Mouse (Mus musculus) layer of hippocampus, adult 9-11 months (tissue): ENCODE data around the gene Txnrd3.

Experiments
- DNase-seq: peaks from one replicate; pipeline ENCODE4 v3.0.0; 2022

Txnrd3 gene

DNA sequence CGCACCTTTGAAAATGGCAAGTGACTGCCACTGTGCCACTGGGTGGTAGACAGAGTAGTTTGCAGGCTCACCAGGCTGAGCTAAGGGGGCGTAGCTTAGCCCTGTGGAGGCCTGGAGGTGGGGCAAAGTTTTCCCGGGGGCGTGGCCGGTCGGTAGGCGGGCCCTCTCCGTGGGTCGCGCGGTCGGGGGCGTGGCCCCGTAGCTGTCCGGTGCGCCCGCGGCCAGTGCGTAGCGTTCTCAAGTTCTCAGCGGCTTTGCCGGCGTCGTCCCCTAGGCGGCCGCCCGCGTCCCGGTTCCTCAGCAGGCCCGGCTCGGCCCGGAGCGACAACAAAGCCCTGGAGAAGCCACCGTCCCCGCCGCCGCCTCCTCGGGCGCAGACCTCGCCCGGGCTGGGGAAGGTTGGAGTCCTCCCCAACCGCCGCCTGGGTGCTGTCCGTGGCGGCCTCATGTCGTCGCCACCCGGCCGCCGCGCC, at the start of gene Txnrd3:
Txnrd3 (plus strand) TSS at position 191 of the 473 bp plus-strand sequence.
- peak; percentile 85 for DNase-seq

DNA sequence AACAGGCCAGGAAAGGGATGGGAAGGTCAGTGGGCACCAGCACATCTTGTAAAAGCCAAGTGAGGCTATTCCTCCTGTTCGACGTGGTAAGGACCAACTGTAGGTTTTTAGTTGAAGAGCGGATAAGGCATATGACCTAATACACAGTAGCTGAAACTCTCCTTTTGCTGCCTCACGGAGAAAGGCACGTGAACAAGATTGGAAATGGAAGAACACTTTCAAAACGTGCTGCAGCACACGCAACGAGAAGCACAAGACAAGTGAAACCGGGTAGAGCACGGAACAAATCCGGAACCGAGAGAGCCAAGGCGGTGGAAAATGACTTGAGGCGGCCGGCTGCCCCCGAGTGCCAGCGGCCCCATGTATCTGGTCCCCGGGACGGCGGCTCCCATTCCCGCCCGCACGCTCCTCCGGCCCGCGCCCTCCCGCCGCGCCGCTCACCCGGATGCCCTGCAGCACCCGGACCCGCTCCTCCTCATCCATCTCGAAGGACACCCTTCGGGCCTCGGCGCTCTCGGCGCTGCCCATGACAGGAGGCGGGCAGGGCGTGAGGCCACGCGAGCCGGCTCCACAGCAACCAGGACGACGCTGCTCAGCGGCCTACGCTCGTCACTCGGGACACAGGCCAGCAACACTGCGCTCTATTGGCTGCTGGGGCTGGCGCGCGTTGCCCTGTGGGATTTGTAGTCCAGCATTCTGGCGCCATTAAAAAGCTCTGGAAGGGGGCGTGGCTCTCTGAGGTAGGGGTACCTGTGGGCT, 48.6 kb upstream of the Txnrd3 start, which contains the start of gene Chchd6:
Chchd6 (minus strand) TSS at position 635 of the 759 bp plus-strand sequence.
- DNase-seq, result peak; percentile 95

GRCm38 (mm10) chr6:89595777-89596146, 48.0 kb upstream of the Txnrd3 start:
- DNase-seq, result no peak

GRCm38 (mm10) chr6:89596510-89596909, 47.3 kb upstream of the Txnrd3 start:
- no peak for DNase-seq

DNA sequence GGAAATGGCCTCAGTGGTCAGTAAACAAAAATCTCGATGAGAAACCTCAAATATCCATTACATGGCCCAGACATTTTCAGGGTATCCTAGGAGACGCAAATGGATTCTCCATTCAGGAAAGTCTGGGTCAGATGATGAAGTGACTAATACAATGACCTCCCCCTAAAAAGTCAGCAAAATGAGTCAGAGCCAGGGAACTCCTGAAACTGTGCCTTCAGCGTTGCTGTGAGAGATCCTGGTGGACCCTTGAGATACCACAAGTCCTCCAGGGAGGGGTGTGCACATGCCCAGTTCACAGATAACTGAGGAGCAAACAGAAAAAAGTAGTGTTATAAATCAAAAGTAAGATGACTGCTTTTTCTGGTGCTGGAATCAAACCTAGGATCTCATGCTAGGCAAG, 37.7 kb upstream of the Txnrd3 start:
- no peak for DNase-seq

DNA sequence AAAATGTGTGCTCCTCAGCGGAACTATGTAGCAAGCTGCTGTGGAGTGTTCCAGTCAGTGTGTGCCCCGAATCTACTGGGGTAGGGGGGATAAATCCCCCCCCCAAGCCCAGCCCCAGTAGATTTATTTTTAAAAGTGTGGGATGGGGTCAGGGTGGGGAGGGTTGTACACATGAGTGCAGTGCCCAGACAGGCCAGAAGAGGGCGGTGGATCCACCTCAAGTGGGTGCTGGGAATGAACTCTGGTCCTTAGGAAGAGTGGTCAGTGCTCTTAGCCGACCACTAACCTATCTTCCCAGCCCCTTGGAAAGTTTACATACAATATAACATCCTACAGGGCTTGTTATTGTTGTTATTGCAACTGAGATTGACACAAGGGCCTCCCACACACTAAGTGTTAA, 35.8 kb upstream of the Txnrd3 start:
- no peak for DNase-seq

DNA sequence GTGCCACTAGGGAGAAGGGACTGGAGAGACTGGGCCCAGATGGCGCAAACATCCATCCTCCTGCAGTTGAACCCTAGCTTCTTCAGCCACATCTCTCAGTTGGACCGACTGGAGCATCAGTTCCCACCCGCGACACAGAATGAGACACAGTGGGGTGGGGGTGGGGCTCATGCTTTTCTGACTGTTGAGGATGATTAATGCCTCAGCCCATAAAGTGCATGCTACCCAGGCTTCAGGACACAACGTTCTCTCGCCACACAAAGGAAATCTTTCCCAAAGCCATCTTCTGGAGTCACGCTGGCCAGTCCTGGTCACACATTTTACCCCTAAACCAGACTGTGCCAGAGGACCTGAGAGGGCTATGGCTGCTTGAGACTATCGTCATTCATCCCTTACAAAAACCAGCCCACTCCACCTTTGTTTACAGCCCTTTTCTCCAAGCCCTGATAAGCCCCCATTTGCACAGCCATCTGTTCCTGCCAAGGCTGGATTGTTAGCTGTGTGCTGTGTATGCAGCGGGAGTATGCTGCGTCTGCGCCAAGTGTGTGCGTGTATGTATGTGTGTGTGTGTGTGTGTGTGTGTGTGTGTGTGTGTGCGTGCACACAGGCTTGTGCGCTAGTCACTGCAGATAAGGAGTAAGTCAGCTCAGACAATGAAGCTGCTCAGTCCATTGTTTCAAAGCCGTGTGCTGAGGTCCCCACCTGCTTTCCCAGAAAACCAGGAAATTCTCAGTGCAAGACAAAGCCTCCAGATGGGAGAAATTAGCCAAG, 30.3 kb upstream of the Txnrd3 start:
- peak; percentile 69 for DNase-seq

DNA sequence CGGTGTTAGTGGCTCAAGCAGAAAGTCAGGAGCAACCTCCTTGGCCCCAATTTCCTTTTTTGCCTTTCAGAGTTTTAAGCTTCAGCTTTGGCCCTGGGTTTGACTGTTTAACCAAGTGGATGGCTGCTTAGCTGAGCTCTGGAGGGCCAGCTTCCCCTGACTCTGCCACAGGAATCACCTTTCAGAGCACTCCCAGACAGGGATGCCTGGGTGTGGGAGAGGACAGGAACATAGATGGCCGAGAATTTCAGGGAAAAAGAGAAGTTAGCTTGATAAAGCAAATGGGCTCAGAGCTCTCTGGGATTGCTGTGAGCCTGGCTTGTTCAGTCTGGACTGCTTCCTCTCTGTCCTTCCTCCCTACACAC, 29.7 kb upstream of the Txnrd3 start:
- DNase-seq, result no peak

DNA sequence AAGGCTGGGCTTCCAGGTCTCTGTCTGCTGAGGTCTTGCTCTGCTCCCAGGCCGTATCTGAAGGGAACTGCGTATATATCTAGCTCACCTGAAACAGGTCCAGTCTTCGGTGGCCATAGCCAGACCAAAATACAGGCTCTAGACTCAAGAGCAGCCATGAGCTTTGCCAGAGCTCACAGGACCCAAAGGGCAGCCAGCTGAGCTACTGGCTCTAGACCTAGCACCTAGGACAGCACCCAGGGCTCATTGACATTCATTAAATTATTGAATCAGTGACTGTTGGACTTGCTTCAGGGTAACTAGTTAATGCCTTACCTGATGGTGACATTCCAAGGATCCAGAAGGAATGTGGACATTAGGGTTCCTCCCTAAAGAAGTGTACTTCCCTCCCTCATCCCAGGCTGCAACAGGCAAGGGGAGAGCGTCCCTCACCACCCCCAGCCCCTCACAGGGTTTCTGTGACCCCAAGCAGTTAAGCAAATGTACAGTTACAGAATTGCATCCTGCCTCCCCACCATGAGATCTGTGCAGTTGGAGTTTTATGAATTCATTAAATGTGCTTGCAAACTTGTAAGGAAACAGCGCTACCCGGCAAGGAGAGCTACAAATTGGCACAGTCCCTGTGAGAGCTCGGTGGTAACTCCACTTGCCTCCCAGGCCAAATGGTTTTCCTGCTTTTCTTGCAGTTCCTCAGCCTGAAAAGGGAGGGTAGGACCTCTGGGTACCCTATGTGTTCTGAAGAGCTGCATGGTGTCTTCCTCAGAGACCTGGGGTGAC, 29.0 kb upstream of the Txnrd3 start:
- no peak for DNase-seq

GRCm38 (mm10) chr6:89615373-89615755, 28.4 kb upstream of the Txnrd3 start:
- DNase-seq, result no peak

- DNase-seq, result no peak
Observed at GRCm38 (mm10) chr6:89622647-89623046, 21.1 kb upstream of the Txnrd3 start.

DNA sequence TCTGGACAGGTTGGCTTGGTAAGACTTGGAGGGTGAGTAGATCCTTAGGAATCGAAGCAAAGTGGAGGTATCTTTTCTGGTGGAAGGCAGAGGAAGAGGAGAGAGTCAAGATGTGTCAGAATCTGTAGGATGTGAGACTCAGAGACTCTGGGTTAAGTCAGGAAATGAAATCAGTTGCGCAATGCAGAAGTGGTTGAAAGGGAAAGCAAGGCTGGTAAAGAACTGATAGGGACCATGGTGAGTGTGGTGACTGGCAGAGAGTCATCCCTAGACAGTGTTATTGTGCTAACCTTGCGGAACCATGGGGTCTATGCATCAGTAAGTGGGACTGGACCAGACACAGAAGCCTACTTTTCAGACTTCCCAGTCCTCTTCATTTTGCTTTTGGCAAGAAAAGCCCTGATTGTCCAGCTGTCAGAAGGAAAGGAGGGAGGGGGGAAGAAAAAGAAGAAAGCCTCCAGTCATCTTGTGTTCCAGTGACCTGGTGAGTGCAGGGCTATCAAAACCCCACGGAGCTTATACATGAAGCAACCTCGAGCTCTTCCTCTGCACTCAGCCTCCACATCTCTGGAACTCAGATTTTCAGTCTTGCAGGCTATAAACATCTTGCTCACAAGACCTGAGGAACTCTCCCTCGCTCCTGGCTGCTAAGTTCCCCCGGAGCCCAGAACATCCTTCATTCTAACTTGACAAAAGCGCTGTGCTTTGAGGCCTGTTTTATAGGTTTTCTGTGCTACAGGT, 15.6 kb upstream of the Txnrd3 start:
- no peak for DNase-seq

DNA sequence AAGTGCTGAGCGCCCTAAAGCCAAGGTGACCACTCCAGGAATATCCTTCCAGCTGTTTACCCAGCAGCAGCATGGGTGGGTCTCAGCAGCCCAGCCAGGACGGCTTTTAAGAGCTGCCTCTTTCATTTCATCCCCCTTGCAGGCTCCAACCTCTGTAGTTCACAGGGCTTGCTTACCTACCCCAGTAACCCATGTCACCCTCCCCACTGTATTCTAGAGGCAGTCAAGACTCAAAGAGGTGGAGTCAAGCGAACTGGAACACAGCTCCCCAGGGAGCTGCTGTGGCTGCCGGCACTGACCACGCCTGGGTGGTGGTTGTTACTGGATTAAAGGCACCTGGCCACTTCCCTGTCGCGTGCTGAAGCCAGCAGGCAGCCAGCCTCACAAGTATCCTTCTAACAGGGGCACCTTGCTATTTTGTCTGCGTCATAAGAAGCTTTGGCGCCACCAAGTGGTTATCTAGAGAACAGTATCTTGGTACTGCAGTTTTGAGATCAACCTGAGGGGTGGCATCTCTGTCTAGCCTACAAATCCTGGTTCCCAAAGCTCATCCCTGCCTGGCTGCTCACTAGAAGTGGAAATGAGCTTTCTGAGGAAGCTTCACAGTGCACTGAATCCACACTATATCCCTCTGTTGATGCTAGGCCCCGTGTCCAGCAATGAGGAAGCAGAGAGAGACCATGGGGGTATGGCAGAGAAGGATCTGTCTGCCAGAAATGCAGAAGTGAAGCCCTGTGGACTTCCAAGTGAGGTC, 11.8 kb upstream of the Txnrd3 start:
- DNase-seq, result peak; percentile 86

- DNase-seq, result no peak
Observed at GRCm38 (mm10) chr6:89633115-89633514, 10.7 kb upstream of the Txnrd3 start.

DNA sequence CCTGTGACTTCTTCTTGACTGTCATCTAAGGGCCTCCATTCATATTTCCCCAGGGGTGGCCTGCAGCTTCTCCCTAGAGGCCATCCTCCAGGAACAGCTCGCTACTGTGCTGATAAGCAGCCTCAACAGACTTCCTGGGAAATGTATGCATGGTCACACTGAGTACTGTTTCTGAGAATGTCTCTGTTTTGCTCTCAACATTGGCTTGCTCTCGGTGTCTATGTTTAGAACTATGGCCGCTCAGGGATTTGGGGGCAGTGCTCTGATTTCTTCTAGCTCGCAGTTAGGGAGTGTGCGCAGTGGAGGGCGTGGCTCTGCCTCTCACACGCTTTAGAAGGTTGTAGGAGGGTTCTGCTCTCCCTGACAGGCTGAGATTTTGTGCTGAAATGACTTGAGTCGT, 9.4 kb upstream of the Txnrd3 start:
- DNase-seq, result no peak

DNA sequence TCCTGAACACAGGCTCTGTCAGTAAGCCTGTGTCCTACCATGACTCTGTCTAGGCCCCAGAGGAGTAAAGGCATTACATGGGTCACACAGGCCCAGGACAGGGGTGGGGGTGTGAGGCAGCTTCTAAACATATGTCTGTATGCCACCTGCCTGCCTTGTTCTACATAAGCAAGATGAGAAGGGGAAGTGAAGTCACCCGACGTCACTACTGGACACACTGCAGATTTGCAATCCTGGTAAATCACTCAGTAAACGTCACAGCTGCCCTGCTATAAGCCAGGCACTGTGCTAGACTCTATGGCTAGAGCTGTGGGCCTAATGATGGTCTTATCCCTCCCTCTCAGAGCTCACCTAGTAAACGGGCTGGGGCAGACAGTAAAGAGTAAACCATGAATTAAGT, 5.8 kb upstream of the Txnrd3 start:
- DNase-seq, result no peak

GRCm38 (mm10) chr6:89639025-89639424, 4.8 kb upstream of the Txnrd3 start:
- no peak for DNase-seq

- peak; percentile 87 for DNase-seq
Observed at GRCm38 (mm10) chr6:89644271-89645075, 685 bp downstream of the Txnrd3 start.

DNA sequence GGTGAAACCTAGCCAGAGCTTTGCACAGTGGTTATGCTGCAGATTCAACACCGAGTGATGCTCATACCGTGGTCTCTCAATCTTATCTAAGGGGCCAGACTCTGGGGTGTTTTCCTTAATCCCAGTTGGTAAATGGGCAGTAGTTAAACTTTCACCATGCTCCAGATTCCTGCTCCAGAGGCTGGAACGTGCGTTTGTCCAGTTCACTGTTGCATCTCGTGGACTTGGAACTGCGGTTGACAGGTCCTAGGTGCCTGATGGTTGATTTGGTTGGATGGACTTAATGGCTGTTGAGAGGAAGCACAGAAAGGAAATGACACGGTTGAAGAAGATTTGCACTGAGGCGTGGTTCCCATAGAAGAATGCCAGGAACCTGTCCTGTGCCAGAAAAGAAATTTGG, 6.1 kb downstream of the Txnrd3 start:
- no peak for DNase-seq

- no peak for DNase-seq
Observed at GRCm38 (mm10) chr6:89651770-89652169, 8.0 kb downstream of the Txnrd3 start.

DNA sequence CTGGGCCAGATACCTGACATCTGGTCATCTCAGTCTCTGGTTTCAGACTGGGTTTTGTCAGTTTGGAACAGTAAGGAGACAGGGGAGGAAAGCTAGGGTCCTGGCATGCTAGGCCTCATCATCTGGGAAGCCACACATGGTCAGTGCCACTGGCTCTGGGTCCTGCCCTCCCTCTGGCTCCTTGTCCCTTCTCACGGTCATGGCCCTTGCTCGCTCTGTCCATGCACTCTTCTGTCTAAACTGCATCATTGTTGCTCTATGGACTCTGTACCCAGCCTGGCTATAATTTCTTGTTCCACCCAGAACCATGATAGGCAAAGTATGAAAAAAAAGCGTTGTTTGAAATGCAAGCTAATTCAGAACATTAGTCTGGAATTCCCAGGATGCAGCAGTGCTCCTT, 11.2 kb downstream of the Txnrd3 start:
- no peak for DNase-seq
